Mouse (Mus musculus) stomach, embryonic 16.5 days (tissue): ENCODE results near the gene Sspo. TPM values are rescaled to one million over a fixed set of nuclear protein-coding genes. Genes with fewer than 3 reads are reported as not detected.

ENCODE experiments used
- ATAC-seq: fragments of 200-750 bp; cut with Nextera tagmentation; 2 replicates; pipeline ENCODE4 v1.8.0; 2017; ENCODE audit warnings: moderate number of reproducible peaks, moderate TSS enrichment; ENCODE audit not compliant: insufficient read depth, low FRiP score
- H3K27ac ChIP-seq: fragments of 300-500 bp; sonication (generic); 2 replicates; pipeline ENCODE4 v1.5.1; 2014; ENCODE audit warnings: low read length
- H3K27me3 ChIP-seq: fragments of 300-500 bp; sonication (generic); 2 replicates; pipeline ENCODE4 v1.6.1; 2014; ENCODE audit warnings: low read length, control low read depth, mixed read lengths; ENCODE audit not compliant: control insufficient read depth, insufficient read depth
- H3K36me3 ChIP-seq: fragments of 300-500 bp; sonication (generic); 2 replicates; pipeline ENCODE4 v1.6.1; 2014; ENCODE audit warnings: low read length; ENCODE audit not compliant: control insufficient read depth, insufficient read depth
- H3K4me1 ChIP-seq: fragments of 300-500 bp; sonication (generic); 2 replicates; pipeline ENCODE4 v1.6.1; 2014; ENCODE audit warnings: low read length, control low read depth, mixed read lengths; ENCODE audit not compliant: control insufficient read depth, insufficient read depth
- H3K4me2 ChIP-seq: fragments of 300-500 bp; sonication (generic); 2 replicates; pipeline ENCODE4 v1.6.1; 2014; ENCODE audit warnings: low read depth, low read length, mixed read lengths
- H3K4me3 ChIP-seq: fragments of 300-500 bp; sonication (generic); replicated peaks from 2 replicates; pipeline ENCODE4 v1.5.1; 2014; ENCODE audit warnings: mild to moderate bottlenecking, low read length
- H3K9ac ChIP-seq: fragments of 300-500 bp; sonication (generic); 2 replicates; pipeline ENCODE4 v1.6.1; 2014; ENCODE audit warnings: low read length
- H3K9me3 ChIP-seq: fragments of 300-500 bp; sonication (generic); replicated peaks from 2 replicates; pipeline ENCODE4 v1.6.1; 2016; ENCODE audit warnings: low read length, control low read depth; ENCODE audit not compliant: control insufficient read depth
- WGBS: fragments of 180-500 bp; shearing (Covaris S2); extraction: QIAGEN DNeasy Blood & Tissue Kit; methylation state at CpG from one replicate; pipeline ENCODE4 v1.1.7; 2014; 5-methylcytosine and 5-hydroxymethylcytosine counted together
- polyA plus RNA-seq: library from polyadenylated mRNA; unstranded; fragments of >200 nt; fragmentation: Nextera tagmentation; extraction: Ambion mirVana; gene quantifications from 2 replicates; pipeline ENCODE4 v1.2.1, GENCODE M21; 2015

Sspo gene
- polyA plus RNA-seq, 1 experiment from 2014 or later, result 0.89 TPM

GRCm38 (mm10) chr6:48430748-48431147 lies 17.3 kb upstream of the Sspo start:
- H3K4me2 ChIP-seq, result no peak overlapping the region
- H3K27ac ChIP-seq, result no peak overlapping the region
- ATAC-seq, result no peak
- H3K27me3 ChIP-seq, result no peaks in the 10 kb centered on the region
- H3K36me3 ChIP-seq, result no peaks in the 10 kb centered on the region
- H3K9ac ChIP-seq, result no peak overlapping the region
- no peaks in the 10 kb centered on the region for H3K9me3 ChIP-seq
- peaks cover 16% of the 10 kb centered on the region for H3K4me1 ChIP-seq
- 72% methylated on average over 5 of the region's 5 CpGs for WGBS
- no peak overlapping the region for H3K4me3 ChIP-seq

- H3K4me3 ChIP-seq, result peak overlapping the region; percentile 11
- peak; percentile 76 for ATAC-seq
- H3K9ac ChIP-seq, result peak overlapping the region; percentile 9; the same call in 1 of the 2 replicates
- peak overlapping the region; percentile 72 for H3K27ac ChIP-seq
- H3K27me3 ChIP-seq, result no peaks in the 10 kb centered on the region
- WGBS, result 33% methylated on average over 12 of the region's 12 CpGs
- peaks cover 8% of the 10 kb centered on the region for H3K36me3 ChIP-seq
- H3K9me3 ChIP-seq, result no peaks in the 10 kb centered on the region
- peaks cover 30% of the 10 kb centered on the region for H3K4me1 ChIP-seq
- peak overlapping the region; percentile 41 for H3K4me2 ChIP-seq
Measured at GRCm38 (mm10) chr6:48432893-48433816, 14.9 kb upstream of the Sspo start.

- Histone ChIP-seq H3K9me3 (no peaks in the 10 kb centered on the region), H3K4me1 (peaks cover 30% of the 10 kb centered on the region), H3K27ac (peak overlapping the region; percentile 8), H3K27me3 (no peaks in the 10 kb centered on the region), H3K4me3 (no peak overlapping the region), H3K4me2 (peak overlapping the region; percentile 7; the same call in 1 of the 2 replicates), H3K36me3 (peaks cover 16% of the 10 kb centered on the region), H3K9ac (no peak overlapping the region)
- 48% methylated on average over 6 of the region's 6 CpGs for WGBS
- no peak for ATAC-seq
Measured at GRCm38 (mm10) chr6:48434651-48435050, 13.4 kb upstream of the Sspo start.

GRCm38 (mm10) chr6:48435111-48435510 lies 12.9 kb upstream of the Sspo start:
- peaks cover 16% of the 10 kb centered on the region for H3K36me3 ChIP-seq
- ATAC-seq, result no peak
- peak overlapping the region; percentile 36; the same call in 1 of the 2 replicates for H3K9ac ChIP-seq
- peak overlapping the region; percentile 8 for H3K27ac ChIP-seq
- H3K27me3 ChIP-seq, result no peaks in the 10 kb centered on the region
- H3K9me3 ChIP-seq, result no peaks in the 10 kb centered on the region
- WGBS, result 45% methylated on average over 5 of the region's 5 CpGs
- no peak overlapping the region for H3K4me3 ChIP-seq
- H3K4me2 ChIP-seq, result no peak overlapping the region
- peaks cover 33% of the 10 kb centered on the region for H3K4me1 ChIP-seq

GRCm38 (mm10) chr6:48435706-48436349 lies 12.2 kb upstream of the Sspo start:
- H3K27me3 ChIP-seq, result no peaks in the 10 kb centered on the region
- no peaks in the 10 kb centered on the region for H3K9me3 ChIP-seq
- WGBS, result 52% methylated on average over 5 of the region's 5 CpGs
- no peak for ATAC-seq
- H3K4me3 ChIP-seq, result no peak overlapping the region
- no peak overlapping the region for H3K9ac ChIP-seq
- H3K27ac ChIP-seq, result peak overlapping the region; percentile 54; the same call in 1 of the 2 replicates
- H3K4me1 ChIP-seq, result peaks cover 37% of the 10 kb centered on the region
- peaks cover 16% of the 10 kb centered on the region for H3K36me3 ChIP-seq
- H3K4me2 ChIP-seq, result no peak overlapping the region

- Histone ChIP-seq H3K27ac (no peak overlapping the region), H3K36me3 (peaks cover 29% of the 10 kb centered on the region), H3K27me3 (no peaks in the 10 kb centered on the region), H3K4me1 (peaks cover 41% of the 10 kb centered on the region), H3K4me2 (no peak overlapping the region), H3K4me3 (no peak overlapping the region), H3K9me3 (no peaks in the 10 kb centered on the region), H3K9ac (no peak overlapping the region)
- WGBS, result 79% methylated on average over 35 of the region's 35 CpGs
- no peak for ATAC-seq
Measured at GRCm38 (mm10) chr6:48437679-48438376, 10.2 kb upstream of the Sspo start.

GRCm38 (mm10) chr6:48438475-48439125 lies 9.4 kb upstream of the Sspo start:
- H3K9me3 ChIP-seq, result no peaks in the 10 kb centered on the region
- H3K4me2 ChIP-seq, result no peak overlapping the region
- 56% methylated on average over 55 of the region's 55 CpGs for WGBS
- H3K36me3 ChIP-seq, result peaks cover 29% of the 10 kb centered on the region
- no peak for ATAC-seq
- no peak overlapping the region for H3K9ac ChIP-seq
- peaks cover 42% of the 10 kb centered on the region for H3K4me1 ChIP-seq
- H3K27ac ChIP-seq, result no peak overlapping the region
- H3K4me3 ChIP-seq, result no peak overlapping the region
- no peaks in the 10 kb centered on the region for H3K27me3 ChIP-seq

- no peak overlapping the region for H3K4me3 ChIP-seq
- no peak overlapping the region for H3K4me2 ChIP-seq
- no peak overlapping the region for H3K27ac ChIP-seq
- peaks cover 29% of the 10 kb centered on the region for H3K36me3 ChIP-seq
- no peak overlapping the region for H3K9ac ChIP-seq
- no peaks in the 10 kb centered on the region for H3K9me3 ChIP-seq
- peaks cover 41% of the 10 kb centered on the region for H3K4me1 ChIP-seq
- no peaks in the 10 kb centered on the region for H3K27me3 ChIP-seq
- no peak for ATAC-seq
Measured at GRCm38 (mm10) chr6:48439654-48440053, 8.4 kb upstream of the Sspo start.
